Mouse (Mus musculus) layer of hippocampus, postnatal 14 days (tissue): Measurements from ENCODE around the gene Prpf39. TPM values are rescaled to one million over a fixed set of nuclear protein-coding genes. Genes with fewer than 3 reads are reported as not detected.

Experiments used
- DNase-seq, 2 experiments: peaks; one replicate each; pipeline ENCODE4 v3.0.0; 2021 to 2022; ENCODE audit warnings: low spot score in 2 of 2, mixed read lengths in 1 of 2
- long read RNA-seq, 2 experiments: library from polyadenylated mRNA; stranded (forward); transcript quantifications; one replicate each; pipeline ENCODE4 v2.0.0; 2021
- total RNA-seq, 2 experiments: library from RNA; stranded (reverse); gene quantifications; 2 replicates each; pipeline ENCODE4 v1.2.3; 2021

The Prpf39 gene
- total RNA-seq: 10 to 100 TPM; 38.0 to 44.1 TPM
- long read RNA-seq, experiment 1, full-length matches to known transcripts: 1 of 24 reads
- long read RNA-seq, experiment 1, partial matches to known transcripts: 1 of 24 reads
- long read RNA-seq, experiment 1, other reads (novel, unspliced or antisense): 22 of 24 reads
- long read RNA-seq, experiment 2, full-length matches to known transcripts: 3 of 27 reads
- long read RNA-seq, experiment 2, partial matches to known transcripts: 0 of 27 reads
- long read RNA-seq, experiment 2, other reads (novel, unspliced or antisense): 24 of 27 reads

DNA sequence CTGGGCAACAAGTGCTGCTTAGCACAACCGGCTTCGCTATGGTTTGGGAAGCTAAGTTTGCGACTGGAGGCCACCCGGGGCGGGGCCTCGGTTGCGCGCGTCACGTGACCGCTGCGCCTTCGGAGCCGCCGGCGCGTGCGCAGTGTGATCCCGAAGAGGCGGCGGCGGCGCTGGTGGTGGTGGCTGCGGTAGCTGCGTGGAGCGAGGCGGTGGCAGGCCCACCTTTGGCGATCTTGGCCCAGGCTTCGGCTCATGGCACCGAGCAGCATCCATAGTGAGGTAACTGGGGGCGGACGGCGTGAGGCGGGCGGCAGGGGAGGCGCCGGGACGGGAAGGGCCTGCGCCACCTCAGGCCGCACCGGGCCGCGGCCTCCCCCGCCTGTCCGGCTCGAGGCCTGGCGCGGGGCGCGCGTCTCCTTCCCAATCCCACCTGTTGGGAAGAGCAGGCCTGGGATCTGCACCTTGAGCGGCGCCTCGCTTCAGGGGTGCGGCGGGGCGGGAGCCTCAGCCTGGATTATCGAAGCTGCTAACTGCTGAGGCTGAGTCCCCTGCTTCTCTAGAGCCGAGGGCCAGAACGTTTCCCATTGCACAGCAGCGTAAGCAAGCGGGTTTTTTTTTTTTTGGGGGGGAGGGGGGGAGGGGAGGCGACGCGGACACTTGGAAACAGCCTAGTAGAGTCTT, at the start of gene Prpf39:
TSS of gene Prpf39 (plus strand) at position 144 of the 681 bp plus-strand sequence.
- peak; percentile 87 to 89 for DNase-seq

DNA sequence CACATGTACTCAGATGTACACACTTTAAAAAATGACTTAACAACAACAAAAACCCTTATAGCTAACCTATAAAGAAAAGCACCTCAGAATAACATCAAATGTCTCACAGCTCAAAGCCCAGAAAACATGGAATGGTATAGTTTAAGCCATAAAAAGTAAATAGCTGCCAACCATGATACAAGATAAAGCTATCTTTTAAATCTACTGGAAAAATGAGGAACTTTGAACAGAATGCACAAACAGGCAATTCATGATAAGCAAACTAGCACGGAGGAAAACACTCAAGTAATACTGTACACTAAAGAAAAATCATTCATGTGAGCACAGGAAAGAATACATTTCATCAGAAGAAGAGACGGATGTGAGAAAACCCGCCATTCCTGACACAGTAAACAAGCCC, 28.4 kb upstream of the Prpf39 start:
- DNase-seq: no peak

- no peak for DNase-seq
Observed at GRCm38 (mm10) chr12:65022842-65023241, 13.3 kb upstream of the Prpf39 start.

DNA sequence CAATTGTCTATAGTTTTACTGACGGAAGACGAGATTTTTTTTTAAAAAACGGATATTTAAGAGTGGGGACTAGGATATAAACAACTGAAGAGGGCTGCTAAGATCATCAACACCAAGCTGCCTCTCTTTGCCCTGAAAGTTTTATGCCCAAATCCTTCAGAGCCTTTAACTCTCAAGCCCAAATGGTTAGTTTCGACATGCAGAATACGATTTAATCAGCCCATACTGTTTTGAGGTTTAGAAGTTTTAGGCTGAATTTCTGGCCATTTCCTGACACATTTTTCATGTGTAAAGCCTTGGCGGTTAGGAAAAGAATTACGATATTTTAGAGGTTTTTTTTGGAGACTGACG, 319 bp upstream of the Prpf39 start:
- no peak for DNase-seq

GRCm38 (mm10) chr12:65036892-65037545, 886 bp downstream of the Prpf39 start:
- DNase-seq: no peak

GRCm38 (mm10) chr12:65037546-65037937, 1.4 kb downstream of the Prpf39 start:
- DNase-seq: no peak

GRCm38 (mm10) chr12:65048799-65049198, 12.7 kb downstream of the Prpf39 start:
- DNase-seq: no peak

- no peak for DNase-seq
Observed at GRCm38 (mm10) chr12:65058203-65058602, 22.1 kb downstream of the Prpf39 start.

- no peak for DNase-seq
Observed at GRCm38 (mm10) chr12:65061082-65061481, 24.9 kb downstream of the Prpf39 start.

DNA sequence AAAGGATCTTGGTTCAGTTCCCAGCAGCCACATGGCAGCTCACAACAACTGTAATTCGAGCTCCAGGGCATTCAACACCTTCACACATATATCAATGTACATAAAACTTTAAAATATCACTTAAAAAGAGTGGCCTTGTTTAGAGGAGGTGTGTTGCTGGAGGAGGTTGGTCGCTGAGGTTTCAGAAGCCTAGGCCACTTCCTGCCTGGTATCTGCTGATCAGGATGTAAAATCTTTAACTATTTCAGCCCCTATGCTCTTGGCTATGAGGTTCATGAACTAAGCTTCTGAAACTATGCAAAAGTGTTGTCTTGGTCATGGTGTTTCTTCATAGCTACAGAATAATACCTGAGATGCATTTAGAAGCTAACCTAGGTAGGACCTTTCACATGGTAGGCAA, 29.1 kb downstream of the Prpf39 start:
- DNase-seq: no peak

DNA sequence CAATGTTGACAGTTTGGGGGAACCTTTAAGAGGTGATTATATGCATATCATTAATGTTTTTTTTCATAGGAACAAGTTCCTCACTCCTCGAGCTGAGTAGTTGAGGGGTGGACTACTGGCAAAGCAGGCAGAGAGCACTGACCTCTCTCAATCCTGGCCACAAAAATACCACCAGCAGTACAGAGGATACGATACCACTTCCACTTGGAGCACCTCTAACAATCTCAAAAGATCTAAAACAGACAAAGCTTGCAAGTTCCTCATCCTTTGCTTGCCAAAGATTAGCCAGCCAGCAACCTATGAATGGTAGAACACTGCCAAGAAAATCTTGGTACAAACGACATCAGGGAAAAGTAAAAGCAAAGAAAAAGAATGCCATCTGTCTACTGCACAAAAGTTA, 30.1 kb downstream of the Prpf39 start:
- no peak for DNase-seq

- DNase-seq: no peak
Observed at GRCm38 (mm10) chr12:65068409-65068808, 32.3 kb downstream of the Prpf39 start.

DNA sequence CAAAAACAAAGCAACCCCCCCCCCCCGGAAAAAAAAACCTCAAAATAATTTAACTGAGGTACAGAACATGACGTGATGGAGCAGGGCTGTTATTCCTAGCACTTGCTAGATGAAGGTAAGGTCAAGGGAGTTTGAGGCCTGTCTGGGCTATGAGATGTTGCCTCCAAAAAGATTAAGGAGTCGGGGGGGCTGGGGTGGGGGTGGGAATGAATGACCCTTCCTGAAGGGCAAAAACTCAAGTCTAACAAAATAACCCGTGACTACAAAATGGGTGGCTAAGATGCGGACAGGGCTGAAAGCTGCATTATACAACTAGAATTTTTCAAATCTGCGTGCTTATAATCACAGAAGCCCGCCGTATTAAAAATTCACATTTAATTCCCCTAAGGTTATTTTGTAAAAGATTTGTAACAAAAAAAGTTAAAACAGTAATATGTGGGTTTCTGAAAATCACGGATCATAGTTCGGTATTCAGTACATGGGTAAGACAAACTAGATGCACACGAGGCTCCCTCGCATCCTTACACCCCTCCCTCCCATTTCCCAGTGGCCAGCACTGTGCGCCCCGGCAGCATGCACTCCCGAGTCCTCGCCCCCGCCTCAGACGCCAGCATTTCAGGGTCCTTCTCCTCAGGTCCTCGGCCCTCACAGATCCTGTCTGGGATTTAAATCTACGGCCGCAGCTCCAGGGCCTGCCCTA, 36.9 kb downstream of the Prpf39 start:
- no peak for DNase-seq

GRCm38 (mm10) chr12:65073611-65074178, 37.6 kb downstream of the Prpf39 start, which contains the start of gene Fkbp3:
Gene Fkbp3 (minus strand): TSS chr12:65074007.
- peak; percentile 95 to 97 for DNase-seq

DNA sequence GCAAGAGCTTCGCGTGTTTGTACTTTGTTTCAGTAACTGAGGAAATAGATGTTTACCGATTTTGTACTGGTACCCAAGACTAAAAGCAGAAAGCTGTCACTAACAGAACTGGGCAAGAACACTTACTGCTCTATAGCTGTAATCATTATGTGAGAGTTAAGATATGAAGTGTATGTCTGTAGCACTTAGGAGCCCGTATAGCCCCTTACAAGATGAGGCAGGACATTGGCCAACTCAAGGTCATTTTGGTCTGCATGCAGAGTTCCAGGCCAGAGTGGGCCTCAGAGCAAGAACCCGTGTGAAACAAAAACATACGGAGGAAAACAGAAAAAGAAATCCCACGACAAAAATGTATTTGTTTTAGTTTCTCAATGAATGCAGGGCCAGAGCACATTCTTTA, 38.5 kb downstream of the Prpf39 start:
- DNase-seq: no peak

DNA sequence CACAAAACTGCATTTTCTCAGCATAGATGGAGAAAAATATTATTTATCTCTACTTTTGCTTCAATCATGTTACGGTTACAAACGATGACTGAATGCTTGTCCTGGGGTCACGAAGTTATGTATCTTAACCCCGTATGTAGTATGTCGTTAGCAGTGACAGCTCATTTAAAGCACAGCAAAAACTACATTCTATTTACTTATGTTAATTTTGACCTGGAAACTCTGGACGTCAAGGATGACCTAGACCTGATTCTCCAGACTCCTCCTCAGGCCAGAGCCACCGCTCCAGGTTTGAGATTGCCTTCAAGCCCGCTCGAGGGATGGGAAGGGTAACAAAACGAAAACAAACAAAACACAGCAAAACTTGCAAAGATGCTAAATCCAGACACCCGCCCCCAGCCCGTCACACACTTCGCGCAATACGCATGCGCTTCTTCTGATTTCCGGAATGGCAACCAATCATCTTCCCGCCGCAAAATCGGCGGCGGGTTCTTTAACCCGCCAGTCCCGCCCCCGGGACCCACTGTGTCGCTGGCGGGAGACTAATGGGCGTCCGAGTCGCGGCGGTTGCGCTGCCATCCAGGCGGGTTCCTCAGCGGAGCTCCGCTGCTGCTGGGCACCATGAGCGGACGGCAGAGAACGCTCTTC, 39.1 kb downstream of the Prpf39 start, which contains the start of gene Fancm:
TSS of gene Fancm (plus strand) at position 519 of the 648 bp plus-strand sequence.
- DNase-seq: peak; percentile 87 to 95

GRCm38 (mm10) chr12:65075733-65076310, 39.7 kb downstream of the Prpf39 start:
- no peak for DNase-seq

DNA sequence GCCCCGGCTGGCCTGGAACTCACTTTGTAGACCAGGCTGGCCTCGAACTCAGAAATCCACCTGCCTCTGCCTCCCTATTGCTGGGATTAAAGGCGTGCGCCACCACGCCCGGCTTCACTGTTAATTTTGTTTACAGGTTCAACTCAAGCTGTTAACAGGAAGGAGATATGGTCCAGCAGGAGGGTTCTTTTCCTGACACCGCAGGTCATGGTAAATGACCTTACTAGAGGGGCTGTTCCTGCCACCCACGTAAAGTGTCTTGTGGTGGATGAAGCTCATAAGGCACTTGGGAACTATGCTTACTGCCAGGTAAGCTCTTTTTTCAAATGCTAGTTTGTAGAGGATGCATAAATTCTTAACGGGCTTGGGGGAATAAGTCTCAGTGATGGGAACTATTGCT, 40.8 kb downstream of the Prpf39 start:
- DNase-seq: no peak

DNA sequence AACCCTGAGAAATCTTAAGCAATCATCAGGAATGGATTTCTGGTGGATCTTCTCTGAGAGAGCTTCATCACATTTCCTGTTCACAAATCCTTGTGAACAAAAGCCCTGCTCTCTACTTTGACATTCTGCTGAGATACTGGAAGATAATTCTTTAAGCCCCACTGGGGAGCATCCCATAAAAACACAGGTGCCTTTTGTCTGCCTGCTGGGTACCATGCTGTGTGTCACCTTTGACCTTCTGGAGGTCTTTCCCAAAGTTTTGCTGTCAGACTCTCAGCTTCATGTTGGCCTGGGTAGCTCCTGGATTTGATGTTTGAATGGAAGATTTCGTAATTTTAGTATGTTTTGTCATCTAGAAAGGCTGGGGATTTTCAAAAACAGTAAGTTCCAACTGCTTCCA, 72.6 kb downstream of the Prpf39 start:
- DNase-seq: no peak

GRCm38 (mm10) chr12:65111503-65111902, 75.4 kb downstream of the Prpf39 start:
- DNase-seq: no peak
